Mouse (Mus musculus) right cerebral cortex, postnatal 4 days (tissue): ENCODE data around the gene Etv3.
"Not testable (repeated sequence)": the region's sequence is repeated elsewhere in the genome, so short reads cannot be mapped to it uniquely, and the experiment has no call there.

Source experiments
- DNase-seq: peaks from one replicate; pipeline ENCODE4 v3.0.0-alpha.2; 2022

The Etv3 gene

DNA sequence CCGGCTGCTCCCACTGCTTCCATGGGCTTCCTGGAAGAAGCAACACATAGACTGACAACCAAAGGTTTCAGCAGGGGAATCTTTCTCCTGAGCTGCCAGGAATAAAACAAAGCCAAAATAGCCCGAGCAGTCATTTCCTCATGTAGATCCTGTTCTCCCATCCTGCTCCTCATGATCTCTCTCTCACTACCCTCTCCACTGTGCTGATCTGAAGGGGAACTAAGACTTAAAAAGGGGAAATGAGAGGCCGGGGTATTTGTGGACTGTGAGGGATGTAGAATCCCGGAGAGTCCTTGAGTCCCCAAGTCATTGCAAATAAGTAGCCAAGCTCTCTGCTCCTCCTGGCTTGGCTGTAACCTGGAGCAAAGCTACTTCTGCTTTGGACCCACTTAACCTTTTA lies 4.1 kb upstream of the Etv3 start:
- DNase-seq, result no peak

DNA sequence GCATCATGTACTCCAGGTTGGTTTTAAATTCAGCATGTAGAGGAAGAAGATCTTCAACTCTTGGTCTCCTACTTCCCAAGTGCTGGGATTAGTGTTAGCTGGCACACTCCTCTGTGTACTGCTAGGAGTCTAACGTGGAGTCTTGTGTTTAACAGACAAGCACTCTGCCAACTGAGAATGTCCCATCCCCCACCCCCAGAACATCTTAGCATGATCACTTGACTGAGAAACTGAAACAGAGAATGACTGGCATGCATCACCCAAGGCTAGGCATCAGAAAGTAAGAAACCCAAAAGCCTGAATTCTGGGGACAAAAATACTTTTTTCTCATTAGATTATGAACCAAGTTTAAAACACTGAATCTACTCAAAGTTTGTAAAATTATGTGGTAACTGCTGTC lies 3.4 kb upstream of the Etv3 start:
- no peak for DNase-seq

DNA sequence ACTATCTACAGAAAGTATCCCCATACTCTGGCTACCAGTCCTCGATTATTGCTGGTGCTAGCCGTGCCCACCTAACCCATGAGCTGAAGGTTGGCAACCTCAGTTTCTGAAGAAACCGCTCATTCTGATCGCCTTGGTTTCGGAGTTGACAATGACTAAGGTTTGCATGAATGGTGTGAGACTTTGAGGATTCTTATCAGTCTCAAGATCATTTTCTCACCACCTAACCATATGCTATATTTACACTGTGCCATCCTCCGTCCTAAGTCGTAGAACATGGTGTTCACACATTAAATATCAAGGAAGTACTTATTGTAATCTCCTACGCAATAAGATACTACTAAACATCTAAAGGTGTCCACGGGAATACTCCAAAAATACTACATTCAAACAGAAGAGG lies 1.5 kb upstream of the Etv3 start:
- no peak for DNase-seq

DNA sequence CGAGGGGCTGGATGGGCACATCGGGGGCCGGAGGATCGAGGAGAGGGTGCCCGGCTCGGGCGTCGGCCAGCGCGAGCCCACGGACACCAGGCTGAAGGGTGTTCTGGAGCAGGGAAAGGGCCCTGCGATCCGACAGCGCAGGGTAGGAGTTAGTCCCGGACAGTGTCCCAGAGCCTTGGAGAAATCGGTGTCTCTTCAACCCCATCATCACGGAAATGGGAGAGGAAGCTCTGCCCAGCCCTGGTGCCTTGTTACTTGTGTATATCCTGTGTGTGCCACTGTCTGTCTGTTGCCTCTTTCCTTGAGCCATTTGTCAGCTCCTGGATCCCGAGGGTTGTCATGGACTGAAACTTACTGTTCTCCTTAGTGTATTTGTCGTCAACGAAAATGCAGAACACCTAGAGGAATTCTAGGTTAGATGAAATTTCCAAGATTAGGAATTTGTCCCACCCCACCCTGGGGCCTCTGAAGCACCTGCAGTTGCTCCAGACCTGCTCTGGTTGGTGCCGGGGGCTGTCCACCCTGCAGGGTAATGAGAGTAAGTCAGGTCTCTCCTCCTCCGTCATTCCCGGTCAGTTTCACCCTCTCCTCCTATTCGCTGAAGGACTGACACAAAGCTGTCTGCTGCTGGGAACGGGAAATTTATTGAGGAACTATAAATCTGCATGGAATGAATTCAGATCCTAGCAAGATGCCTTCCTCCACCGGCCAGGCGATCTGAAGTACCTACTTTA lies 797 bp downstream of the Etv3 start:
- no peak for DNase-seq

DNA sequence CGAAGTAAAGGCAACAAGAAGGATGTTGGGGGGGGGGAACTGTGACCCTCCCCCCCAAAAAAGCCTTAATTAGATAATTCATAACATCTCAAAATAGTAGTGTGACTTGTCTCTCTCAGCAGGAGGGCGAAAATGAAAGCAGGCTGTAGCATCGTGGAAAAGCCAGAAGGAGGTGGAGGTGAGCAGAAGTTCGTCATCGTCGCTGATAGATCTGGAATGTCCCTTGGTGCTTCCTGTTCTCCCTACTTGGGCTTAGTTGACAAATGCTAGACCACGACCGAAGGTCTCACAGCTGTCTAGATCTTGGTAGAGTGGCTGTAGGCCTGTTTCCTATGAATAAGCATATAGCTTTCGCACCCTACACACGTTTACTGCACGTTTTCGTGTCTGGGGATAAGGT lies 1.9 kb downstream of the Etv3 start:
- DNase-seq, result no peak

DNA sequence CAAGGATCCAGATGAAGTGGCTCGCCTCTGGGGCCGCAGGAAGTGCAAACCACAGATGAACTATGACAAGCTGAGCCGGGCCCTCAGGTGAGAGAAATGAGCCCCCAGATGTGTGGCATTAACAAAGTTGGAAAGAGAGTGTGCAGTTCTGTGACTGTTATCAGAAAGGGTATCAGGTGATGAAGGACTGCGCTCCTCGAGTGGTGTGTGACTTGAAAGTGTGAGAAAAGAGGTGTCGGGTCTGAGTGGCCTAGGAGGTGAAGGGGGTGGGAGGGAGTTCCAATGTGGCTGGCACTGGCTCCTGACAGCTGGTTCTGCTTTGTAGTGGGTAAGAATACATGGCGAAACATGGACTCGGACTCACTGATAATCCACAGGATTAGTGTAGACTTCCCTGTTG lies 2.8 kb downstream of the Etv3 start:
- no peak for DNase-seq

DNA sequence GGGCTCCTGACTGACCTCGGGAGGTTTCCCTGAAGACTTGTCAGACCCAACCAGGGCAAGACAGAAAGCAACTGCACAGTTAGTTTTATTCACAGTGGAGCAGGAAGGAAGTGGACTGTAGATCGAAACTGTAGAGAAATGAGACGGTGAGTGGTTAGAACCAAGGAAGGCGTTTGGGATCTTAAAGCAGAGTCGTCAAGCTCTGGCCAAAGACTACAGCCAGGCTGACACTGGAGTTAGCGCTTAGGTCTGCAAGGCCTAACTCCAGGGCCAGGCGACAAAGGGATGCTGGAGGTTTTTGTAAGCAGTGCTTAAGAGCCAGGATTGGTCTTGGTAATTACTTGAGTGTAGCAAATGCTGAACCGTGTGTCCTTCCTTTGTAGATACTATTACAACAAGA lies 3.6 kb downstream of the Etv3 start:
- no peak for DNase-seq

DNA sequence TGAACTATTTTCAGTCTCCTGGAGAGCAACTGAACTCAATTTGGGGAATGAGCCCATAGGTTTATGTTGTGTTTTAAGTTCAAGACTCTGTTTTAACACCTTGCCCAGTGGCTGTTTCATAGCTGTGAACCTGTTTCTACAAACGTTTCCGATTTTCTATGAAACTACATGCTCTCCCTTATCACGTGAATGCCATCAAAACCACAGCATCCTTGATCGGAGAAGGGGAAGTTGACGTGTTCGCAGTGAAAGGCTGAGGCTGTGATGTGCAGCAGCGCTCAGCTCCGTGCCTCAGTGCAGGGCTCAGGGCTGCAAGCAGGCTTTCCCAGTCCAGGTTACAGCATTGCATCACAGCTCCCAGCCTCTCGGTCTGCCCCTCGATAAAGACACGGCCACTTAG lies 4.4 kb downstream of the Etv3 start:
- DNase-seq, result no peak

DNA sequence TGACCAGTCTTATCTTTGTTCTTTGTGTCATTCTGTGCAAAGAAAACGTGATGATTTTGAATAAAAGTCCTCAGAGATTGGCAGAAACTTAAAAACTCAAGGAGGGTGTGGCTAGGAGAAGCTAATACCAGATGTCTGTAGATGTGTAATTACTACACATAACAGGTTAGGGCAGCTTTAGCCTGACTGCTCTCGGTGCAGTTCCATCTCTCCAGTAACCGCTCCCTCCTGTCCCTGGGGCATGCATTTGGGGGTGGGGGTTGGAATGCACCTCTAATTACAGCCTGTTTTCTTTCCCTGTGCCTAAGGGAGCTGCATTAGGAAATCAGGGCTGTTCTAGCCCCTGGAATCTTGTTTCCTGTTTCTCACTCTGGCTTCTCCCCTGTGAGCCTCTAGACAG lies 5.0 kb downstream of the Etv3 start:
- DNase-seq, result no peak

DNA sequence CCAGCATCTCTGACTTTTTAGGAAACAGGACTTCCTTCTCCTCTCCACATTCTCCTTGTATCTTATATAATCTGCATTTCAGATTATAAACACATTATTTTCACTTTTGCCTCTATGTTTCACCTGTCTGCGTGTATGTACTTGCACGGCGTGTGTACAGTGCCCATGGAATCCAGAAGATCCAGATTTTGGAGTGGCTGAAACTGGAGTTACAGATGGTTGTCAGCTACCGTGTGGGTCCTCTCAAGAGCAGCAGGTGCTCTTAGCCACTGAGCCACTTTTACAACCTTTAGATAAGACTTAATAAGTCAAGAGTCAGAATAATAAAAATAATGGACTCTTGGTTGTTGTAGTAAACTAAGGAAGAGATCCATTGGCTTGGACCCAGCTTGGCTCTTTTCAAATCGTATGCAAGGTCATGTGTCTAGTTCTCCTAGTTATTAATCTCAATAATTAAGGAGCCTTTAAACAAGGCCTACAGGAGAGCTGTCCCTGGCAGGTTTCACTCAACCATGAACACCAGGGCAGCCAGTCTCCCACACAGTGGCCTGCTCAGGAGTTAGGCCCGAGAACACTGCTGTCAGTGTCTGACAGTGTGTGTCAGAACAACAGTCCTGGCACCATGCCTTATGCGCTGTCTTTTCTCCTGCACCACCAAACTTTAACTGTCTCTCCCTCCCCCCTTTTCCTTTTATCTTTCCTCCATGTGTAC lies 8.6 kb downstream of the Etv3 start:
- no peak for DNase-seq

DNA sequence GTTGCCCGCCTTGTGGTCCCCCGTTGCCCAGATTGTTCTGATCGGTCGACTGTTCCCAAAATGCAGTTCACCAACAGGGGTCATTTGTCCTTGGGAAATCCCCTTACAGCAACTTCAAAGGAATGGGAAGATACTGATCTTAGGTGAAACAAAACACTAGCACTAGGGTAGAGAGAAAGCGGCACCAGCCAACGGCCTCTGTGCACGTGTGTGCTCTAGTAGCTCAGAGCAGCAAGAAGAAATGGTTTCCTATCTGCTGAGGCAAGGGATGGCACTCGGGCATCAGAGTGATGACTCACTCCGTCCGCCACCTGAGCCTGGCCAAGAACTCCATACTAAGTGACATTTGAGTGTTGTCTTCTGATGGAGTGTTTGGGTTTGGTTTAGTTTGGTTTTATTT lies 12.8 kb downstream of the Etv3 start:
- DNase-seq, result no peak

DNA sequence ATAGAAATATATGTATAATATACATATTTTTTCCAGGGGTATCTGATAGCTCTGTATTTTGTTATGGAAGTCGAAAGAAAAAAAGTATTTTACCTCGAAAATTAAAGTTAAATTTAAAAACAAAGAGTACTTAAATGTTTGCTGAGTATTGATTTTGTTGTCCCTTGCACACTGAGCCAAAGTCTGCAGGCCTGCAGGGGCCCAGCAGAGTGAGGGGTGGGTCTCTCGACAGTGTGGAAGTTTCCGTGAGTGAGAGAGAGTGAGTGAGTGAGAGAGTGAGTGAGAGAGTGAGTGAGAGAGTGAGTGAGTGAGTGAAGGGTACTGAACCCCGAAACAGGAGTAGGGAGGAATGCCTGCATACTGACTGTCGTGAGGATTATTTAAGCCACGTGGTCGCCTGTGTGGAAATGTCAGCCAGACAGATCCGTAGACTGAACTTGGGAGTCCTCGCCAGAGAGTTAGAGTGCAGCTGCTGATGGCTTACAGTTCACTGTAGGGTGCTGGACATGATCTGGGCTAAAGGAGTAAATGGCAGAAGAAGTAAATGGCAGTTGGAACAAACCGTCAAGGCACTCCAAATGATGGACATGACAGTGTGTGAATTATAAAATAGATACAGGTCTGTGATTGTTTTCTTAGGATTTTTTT lies 14.9 kb downstream of the Etv3 start:
- no peak for DNase-seq

DNA sequence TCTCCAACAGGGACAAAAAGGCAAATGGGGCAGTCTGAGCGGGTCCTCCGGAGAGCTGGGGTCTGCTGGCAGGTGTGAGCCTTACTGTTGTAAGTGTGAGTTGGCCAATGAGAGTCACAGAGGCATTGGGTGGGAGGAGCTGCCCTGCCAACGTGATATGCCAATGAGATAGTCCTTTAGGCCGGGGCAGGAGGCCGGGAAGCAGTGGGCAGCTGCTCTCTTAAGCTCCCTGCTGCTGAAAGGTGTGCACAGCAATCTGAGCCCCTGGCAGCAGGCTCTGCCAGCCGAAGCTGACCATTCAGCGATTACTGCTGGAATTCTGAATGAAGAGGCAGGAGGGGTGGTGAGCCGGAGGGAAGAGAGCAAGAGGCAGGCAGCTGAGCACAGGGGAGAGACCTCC lies 15.5 kb downstream of the Etv3 start:
- DNase-seq, result no peak

DNA sequence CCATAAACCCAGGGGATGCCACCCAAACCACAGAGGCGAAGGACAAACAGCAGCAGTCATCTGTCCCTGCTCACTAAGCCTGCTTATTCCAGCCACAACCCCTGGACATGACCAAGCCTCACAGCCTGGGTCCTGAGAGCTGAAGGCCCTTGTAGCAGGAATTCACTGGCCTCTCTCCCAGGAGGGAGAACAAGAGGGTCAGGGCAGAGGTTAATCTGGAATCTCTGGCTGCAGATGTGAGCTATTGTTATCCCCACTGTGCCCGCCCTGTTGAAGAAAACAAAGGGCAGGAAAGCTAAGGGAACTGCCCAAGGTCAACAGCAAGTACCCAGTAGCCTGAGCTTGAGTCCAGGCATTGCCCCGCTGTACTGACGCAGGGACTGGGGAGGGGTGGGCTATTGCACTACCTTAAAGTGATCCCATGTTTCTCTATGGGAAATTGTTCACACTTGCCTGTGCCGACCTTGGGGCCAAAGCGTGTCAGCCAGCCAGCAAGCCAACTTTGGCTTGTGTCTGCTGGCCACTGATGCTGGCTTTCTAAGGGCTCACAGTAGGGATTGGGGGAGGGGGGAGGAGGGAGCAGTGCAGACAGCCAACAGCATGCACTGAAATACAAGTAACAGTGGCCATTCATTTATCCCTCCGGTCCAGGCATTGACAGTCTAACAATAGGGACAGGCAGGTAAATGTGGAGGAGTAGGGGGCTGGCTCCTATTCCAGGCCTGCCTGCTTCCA lies 17.4 kb downstream of the Etv3 start:
- DNase-seq, result no peak

DNA sequence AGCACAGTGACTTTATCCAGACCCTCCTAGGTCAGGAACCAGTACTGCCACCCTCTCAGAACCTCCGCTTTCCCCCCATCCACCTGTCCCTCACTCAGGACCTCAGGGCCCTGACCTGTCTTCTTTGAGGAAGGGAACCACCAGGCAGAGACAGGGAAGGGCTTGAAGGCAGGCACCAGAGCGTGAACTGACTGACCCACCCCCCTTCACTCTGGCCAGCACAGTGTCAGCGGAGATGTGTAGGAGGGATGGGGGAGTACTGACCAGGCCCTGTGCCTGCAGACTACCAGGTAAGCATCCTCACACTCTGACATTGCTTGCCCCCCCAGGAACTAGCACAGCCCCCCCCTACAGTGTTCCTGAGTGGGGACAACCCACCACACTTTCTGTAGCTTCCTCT lies 20.3 kb downstream of the Etv3 start:
- no peak for DNase-seq

DNA sequence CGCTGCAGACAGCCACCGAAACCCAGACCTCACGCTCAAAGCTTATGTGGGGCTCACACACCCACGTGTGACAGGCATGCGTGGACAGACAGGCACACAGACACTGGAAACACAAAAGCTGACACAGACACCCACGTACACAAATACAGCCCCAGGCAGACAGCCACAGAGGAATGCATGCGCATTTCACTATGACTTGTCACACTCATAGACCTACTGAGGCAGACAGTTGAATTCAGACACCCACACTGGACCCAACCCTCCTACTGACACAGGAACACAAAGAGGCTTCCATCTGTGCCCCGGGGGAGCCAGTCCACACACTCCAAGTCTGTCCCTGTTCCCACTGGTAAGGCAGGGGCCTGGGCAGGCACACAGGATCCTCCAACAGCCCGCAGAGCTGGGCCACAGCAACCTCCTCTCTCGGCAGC lies 21.1 kb downstream of the Etv3 start:
- no peak for DNase-seq

DNA sequence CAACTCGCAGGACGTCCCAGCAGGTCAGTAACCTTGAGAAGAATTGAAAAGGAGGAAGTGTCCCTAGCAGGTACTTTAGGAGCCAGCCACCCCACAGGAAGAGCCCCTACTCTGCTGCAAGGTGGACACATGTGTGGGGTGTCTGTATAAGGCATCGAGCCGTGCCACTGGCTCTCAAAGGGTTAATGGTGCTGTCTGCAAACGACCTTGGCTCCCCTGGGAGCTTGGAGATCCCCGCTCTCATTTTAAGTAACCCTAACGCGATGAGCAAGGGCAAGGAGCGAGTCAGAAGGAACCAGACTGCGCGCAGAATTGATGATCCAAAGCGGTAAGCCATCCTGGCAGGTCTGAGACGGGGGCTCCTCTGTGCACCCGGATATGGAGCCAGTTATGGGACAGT lies 24.7 kb downstream of the Etv3 start:
- no peak for DNase-seq

DNA sequence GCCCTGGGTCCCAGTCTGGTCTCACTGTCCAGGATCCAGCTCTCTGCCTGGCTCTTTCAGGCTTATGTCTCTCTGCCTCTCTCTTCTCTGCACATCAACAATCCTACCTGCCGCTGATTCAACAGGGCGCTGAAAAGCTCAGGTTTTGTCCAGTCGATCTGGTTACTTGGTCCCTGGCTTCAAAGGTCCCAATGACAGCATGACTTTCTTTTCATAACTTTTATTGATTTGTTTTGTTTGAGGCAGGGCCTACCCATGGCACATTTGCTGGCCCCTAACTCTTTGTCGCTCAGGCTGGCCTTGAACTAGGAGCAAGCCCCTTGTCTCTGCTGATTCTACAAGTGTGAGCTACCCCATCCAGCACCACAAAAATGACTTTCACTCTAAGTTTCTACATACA lies 27.1 kb downstream of the Etv3 start:
- DNase-seq, result no peak

DNA sequence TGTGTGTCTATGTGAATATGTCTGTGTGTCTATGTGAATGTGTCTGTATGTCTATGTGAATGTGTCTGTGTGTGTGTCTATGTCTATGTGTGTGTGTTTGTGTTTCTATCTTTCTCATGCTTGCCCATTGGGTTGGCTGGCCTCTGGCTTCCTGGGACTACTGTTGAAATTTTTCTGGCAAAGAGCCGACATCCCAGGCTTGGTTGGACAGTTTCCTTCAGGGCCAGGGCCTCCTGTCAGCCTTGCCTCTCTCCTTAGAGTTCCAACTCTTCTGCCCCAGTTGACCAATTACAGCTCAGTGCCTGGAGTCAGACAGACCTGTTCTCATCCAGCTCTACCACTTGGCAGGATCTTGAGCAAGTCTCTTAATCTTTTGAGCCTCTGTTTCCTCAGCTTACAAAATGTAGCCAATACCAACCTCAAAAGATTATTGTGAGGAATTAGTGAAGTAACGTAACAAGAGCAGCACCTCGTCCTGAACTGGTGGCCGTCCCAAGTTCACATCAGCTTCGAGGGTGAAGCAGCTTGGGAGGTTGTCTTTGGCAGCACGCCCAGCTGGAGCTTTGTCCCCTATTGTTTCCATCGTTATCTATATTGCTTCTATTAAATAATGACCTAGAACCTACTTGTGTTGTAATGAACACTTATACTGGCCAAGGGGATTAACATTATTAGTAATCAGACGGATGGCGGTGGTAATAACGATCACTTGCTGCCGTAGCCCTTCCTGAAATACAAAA lies 28.2 kb downstream of the Etv3 start:
- no peak for DNase-seq

DNA sequence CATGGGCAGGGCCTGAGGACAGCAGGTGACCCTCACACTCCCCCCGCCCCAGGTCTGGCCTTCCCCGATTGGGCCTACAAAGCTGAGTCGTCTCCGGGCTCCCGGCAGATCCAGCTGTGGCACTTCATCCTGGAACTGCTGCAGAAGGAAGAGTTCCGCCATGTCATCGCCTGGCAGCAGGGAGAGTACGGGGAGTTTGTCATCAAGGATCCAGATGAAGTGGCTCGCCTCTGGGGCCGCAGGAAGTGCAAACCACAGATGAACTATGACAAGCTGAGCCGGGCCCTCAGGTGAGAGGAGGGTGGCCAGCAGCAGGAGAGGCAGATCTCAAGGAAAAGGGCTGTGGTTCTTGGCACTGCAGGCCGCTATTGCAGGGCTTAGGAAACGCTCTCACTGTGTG lies 29.7 kb downstream of the Etv3 start:
- DNase-seq, result not testable (repeated sequence)

DNA sequence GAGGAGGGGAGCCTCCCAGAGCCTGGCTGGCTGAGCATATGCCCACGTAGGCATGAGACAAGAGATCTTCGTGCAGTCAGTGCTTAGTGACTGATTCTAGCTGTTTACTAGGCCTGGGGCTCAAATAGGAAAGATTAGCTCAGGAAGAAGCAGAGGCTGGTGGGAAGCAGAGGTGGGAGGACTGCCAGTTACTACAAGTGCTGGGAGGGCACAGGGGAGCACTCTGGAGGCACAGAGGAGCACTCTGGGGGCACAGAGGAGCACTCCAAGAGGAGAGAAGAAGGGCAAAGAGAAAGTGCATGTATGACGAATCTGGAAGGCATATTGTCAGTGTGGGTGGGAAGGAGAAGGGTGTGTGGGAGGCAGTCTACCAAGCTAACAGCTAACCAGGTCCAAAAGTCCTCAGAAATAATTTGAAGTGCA lies 30.9 kb downstream of the Etv3 start:
- no peak for DNase-seq

DNA sequence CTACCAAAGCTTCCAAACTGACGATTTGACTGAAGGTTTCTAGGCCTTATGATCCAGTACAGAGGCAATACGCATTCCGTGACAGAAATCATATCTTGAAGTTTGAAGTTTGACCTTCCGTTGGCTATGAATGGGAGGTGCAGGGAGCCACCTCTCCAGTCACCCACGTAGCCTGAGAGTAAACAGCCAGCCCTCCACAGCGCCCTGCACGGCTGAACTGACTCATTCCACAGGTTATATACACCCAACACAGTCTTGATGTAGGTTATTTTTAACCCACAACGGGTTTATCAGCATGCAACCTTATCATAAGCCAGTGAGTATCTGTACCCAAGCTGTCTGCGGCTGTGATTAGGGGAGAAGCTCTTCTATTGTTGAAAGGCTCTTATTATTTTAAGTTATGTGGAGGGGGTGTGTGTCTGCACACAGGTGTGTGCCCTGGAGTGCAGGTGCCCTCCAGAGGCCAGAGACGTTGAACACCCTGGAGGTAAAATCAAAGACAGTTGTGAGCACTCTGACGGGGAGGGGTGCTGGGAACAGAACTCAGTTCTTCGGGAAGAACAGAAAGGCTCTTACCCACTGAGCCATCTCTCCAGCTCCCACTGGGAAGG lies 31.6 kb downstream of the Etv3 start:
- no peak for DNase-seq
